Mouse (Mus musculus) midbrain, embryonic 14.5 days (tissue): ENCODE data around the gene Frmd5. TPM values are rescaled to one million over a fixed set of nuclear protein-coding genes. Genes with fewer than 3 reads are reported as not detected.

Source experiments
- ATAC-seq: fragments of 200-750 bp; cut with Nextera tagmentation; 2 replicates; pipeline ENCODE4 v1.8.0; 2017; ENCODE audit warnings: moderate number of reproducible peaks, moderate library complexity; ENCODE audit not compliant: low FRiP score, low TSS enrichment
- DNase-seq: peaks from one replicate; pipeline ENCODE4 v3.0.0-alpha.2; 2015
- H3K27ac ChIP-seq: fragments of 300-500 bp; sonication (generic); replicated peaks from 2 replicates; pipeline ENCODE4 v1.5.1; 2014; ENCODE audit warnings: mild to moderate bottlenecking, low read depth, low read length, moderate library complexity
- H3K27me3 ChIP-seq: fragments of 300-500 bp; sonication (generic); 2 replicates; pipeline ENCODE4 v1.6.1; 2014; ENCODE audit warnings: low read length, control low read depth, mixed read lengths; ENCODE audit not compliant: control insufficient read depth, insufficient read depth
- H3K36me3 ChIP-seq: fragments of 300-500 bp; sonication (generic); 2 replicates; pipeline ENCODE4 v1.6.1; 2014; ENCODE audit warnings: low read length, control low read depth; ENCODE audit not compliant: control insufficient read depth, insufficient read depth
- H3K4me1 ChIP-seq: fragments of 300-500 bp; sonication (generic); 2 replicates; pipeline ENCODE4 v1.6.1; 2014; ENCODE audit warnings: mild to moderate bottlenecking, antibody characterized with exemption, low read length, control low read depth; ENCODE audit not compliant: control insufficient read depth, insufficient read depth
- H3K4me2 ChIP-seq: fragments of 300-500 bp; sonication (generic); 2 replicates; pipeline ENCODE4 v1.6.1; 2014; ENCODE audit warnings: mild to moderate bottlenecking, low read length, moderate library complexity
- H3K4me3 ChIP-seq: fragments of 300-500 bp; sonication (generic); replicated peaks from 2 replicates; pipeline ENCODE4 v1.5.1; 2014; ENCODE audit warnings: low read depth, low read length
- H3K9ac ChIP-seq: fragments of 300-500 bp; sonication (generic); replicated peaks from 2 replicates; pipeline ENCODE4 v1.6.1; 2014; ENCODE audit warnings: mild to moderate bottlenecking, low read length, moderate library complexity
- H3K9me3 ChIP-seq: fragments of 300-500 bp; sonication (generic); 2 replicates; pipeline ENCODE4 v1.6.1; 2016; ENCODE audit warnings: low read length, control low read depth, mixed read lengths; ENCODE audit not compliant: control insufficient read depth
- WGBS: fragments of 180-500 bp; shearing (Covaris S2); extraction: QIAGEN DNeasy Blood & Tissue Kit; methylation state at CpG from one replicate; pipeline ENCODE4 v1.1.7; 2014; 5-methylcytosine and 5-hydroxymethylcytosine counted together
- polyA plus RNA-seq: library from polyadenylated mRNA; unstranded; fragments of >200 nt; fragmentation: Nextera tagmentation; extraction: Ambion mirVana; gene quantifications from 2 replicates; pipeline ENCODE4 v1.2.1, GENCODE M21; 2014

The Frmd5 gene
- polyA plus RNA-seq, 1 experiment from 2014 or later: 32.0 TPM

GRCm38 (mm10) chr2:121788415-121788814 is 18.5 kb downstream of the Frmd5 start:
- WGBS: 89% methylated on average over 2 of the region's 2 CpGs
- Histone ChIP-seq H3K4me3 (no peak overlapping the region), H3K9me3 (no peaks in the 10 kb centered on the region), H3K4me1 (peaks cover 2% of the 10 kb centered on the region; the same call in 1 of the 2 replicates), H3K9ac (no peak overlapping the region), H3K4me2 (no peak overlapping the region), H3K27ac (no peak overlapping the region), H3K27me3 (no peaks in the 10 kb centered on the region), H3K36me3 (no peaks in the 10 kb centered on the region)
- DNase-seq (no peak), ATAC-seq (no peak)

GRCm38 (mm10) chr2:121787767-121788166 is 19.1 kb downstream of the Frmd5 start:
- Histone ChIP-seq H3K27ac (no peak overlapping the region), H3K4me3 (no peak overlapping the region), H3K4me1 (peaks cover 2% of the 10 kb centered on the region; the same call in 1 of the 2 replicates), H3K4me2 (no peak overlapping the region), H3K9ac (no peak overlapping the region), H3K9me3 (no peaks in the 10 kb centered on the region), H3K36me3 (no peaks in the 10 kb centered on the region), H3K27me3 (no peaks in the 10 kb centered on the region)
- no peak for ATAC-seq
- WGBS: 78% methylated on average over 13 of the region's 13 CpGs
- no peak for DNase-seq

GRCm38 (mm10) chr2:121787271-121787670 is 19.6 kb downstream of the Frmd5 start:
- Histone ChIP-seq H3K4me2 (no peak overlapping the region), H3K4me3 (no peak overlapping the region), H3K36me3 (no peaks in the 10 kb centered on the region), H3K9ac (no peak overlapping the region), H3K27me3 (no peaks in the 10 kb centered on the region), H3K4me1 (peaks cover 2% of the 10 kb centered on the region; the same call in 1 of the 2 replicates), H3K27ac (no peak overlapping the region), H3K9me3 (no peaks in the 10 kb centered on the region)
- no peak for ATAC-seq
- DNase-seq: no peak
- WGBS: 58% methylated on average over 7 of the region's 7 CpGs

GRCm38 (mm10) chr2:121776219-121776618 is 30.7 kb downstream of the Frmd5 start:
- Histone ChIP-seq H3K4me3 (no peak overlapping the region), H3K9ac (no peak overlapping the region), H3K4me1 (0 out of 2 replicates have a peak, but pooled peaks cover 4% of the 10 kb centered on the region), H3K9me3 (no peaks in the 10 kb centered on the region), H3K27ac (no peak overlapping the region), H3K27me3 (no peaks in the 10 kb centered on the region), H3K4me2 (no peak overlapping the region), H3K36me3 (no peaks in the 10 kb centered on the region)
- no peak for ATAC-seq
- 79% methylated on average over 7 of the region's 7 CpGs for WGBS
- no peak for DNase-seq

- no peak overlapping the region for H3K4me3 ChIP-seq
- H3K4me1 ChIP-seq: no peaks in the 10 kb centered on the region
- DNase-seq (no peak), ATAC-seq (no peak)
- H3K9me3 ChIP-seq: 0 out of 2 replicates have a peak, but pooled peaks cover 3% of the 10 kb centered on the region
- H3K27ac ChIP-seq: no peak overlapping the region
- H3K36me3 ChIP-seq: 0 out of 2 replicates have a peak, but pooled peaks cover 2% of the 10 kb centered on the region
- H3K27me3 ChIP-seq: no peaks in the 10 kb centered on the region
- no peak overlapping the region for H3K4me2 ChIP-seq
- WGBS: 49% methylated on average over 5 of the region's 5 CpGs
- no peak overlapping the region for H3K9ac ChIP-seq
Observed at GRCm38 (mm10) chr2:121764851-121765250, 42.0 kb downstream of the Frmd5 start.

GRCm38 (mm10) chr2:121761861-121762260 is 45.0 kb downstream of the Frmd5 start:
- no peaks in the 10 kb centered on the region for H3K27me3 ChIP-seq
- no peaks in the 10 kb centered on the region for H3K36me3 ChIP-seq
- no peak overlapping the region for H3K9ac ChIP-seq
- H3K27ac ChIP-seq: no peak overlapping the region
- H3K9me3 ChIP-seq: no peaks in the 10 kb centered on the region
- ATAC-seq: no peak
- H3K4me1 ChIP-seq: no peaks in the 10 kb centered on the region
- H3K4me2 ChIP-seq: no peak overlapping the region
- H3K4me3 ChIP-seq: no peak overlapping the region
- WGBS: 93% methylated on average over 5 of the region's 5 CpGs
- no peak for DNase-seq

GRCm38 (mm10) chr2:121761281-121761795 is 45.5 kb downstream of the Frmd5 start:
- Histone ChIP-seq H3K4me3 (no peak overlapping the region), H3K27ac (no peak overlapping the region), H3K9ac (no peak overlapping the region), H3K27me3 (no peaks in the 10 kb centered on the region), H3K36me3 (no peaks in the 10 kb centered on the region), H3K4me2 (no peak overlapping the region), H3K4me1 (no peaks in the 10 kb centered on the region), H3K9me3 (no peaks in the 10 kb centered on the region)
- WGBS: 94% methylated on average over 11 of the region's 11 CpGs
- ATAC-seq: no peak
- DNase-seq: no peak

GRCm38 (mm10) chr2:121760646-121761045 is 46.2 kb downstream of the Frmd5 start:
- Histone ChIP-seq H3K36me3 (no peaks in the 10 kb centered on the region), H3K9ac (no peak overlapping the region), H3K4me2 (no peak overlapping the region), H3K27me3 (no peaks in the 10 kb centered on the region), H3K27ac (no peak overlapping the region), H3K9me3 (no peaks in the 10 kb centered on the region), H3K4me3 (no peak overlapping the region), H3K4me1 (no peaks in the 10 kb centered on the region)
- no peak for DNase-seq
- ATAC-seq: no peak
- 94% methylated on average over 9 of the region's 9 CpGs for WGBS

GRCm38 (mm10) chr2:121758258-121758657 is 48.6 kb downstream of the Frmd5 start:
- no peaks in the 10 kb centered on the region for H3K36me3 ChIP-seq
- DNase-seq (no peak), ATAC-seq (no peak)
- H3K27me3 ChIP-seq: no peaks in the 10 kb centered on the region
- H3K27ac ChIP-seq: no peak overlapping the region
- no peaks in the 10 kb centered on the region for H3K9me3 ChIP-seq
- no peak overlapping the region for H3K4me3 ChIP-seq
- H3K4me2 ChIP-seq: no peak overlapping the region
- no peak overlapping the region for H3K9ac ChIP-seq
- WGBS: 92% methylated on average over 8 of the region's 8 CpGs
- H3K4me1 ChIP-seq: peaks cover 4% of the 10 kb centered on the region; the same call in 1 of the 2 replicates
